Mouse (Mus musculus) erythroblast, embryonic 14.5 days (primary cell): Measurements from ENCODE around the gene Mllt1. TPM values are rescaled to one million over a fixed set of nuclear protein-coding genes. Genes with fewer than 3 reads are reported as not detected.

Experiments
- H3K27me3 ChIP-seq: 2 replicates; pipeline ENCODE4 v1.6.1; 2012; ENCODE audit warnings: inconsistent platforms; ENCODE audit not compliant: control insufficient read depth
- H3K36me3 ChIP-seq: 2 replicates; pipeline ENCODE4 v1.6.1; 2012; ENCODE audit warnings: mild to moderate bottlenecking, inconsistent platforms; ENCODE audit not compliant: control insufficient read depth
- H3K4me1 ChIP-seq: 2 replicates; pipeline ENCODE4 v1.6.1; 2012; ENCODE audit warnings: inconsistent platforms; ENCODE audit not compliant: control insufficient read depth
- H3K4me3 ChIP-seq: replicated peaks from 2 replicates; pipeline ENCODE3; 2012; ENCODE audit warnings: moderate library complexity, mild to moderate bottlenecking, inconsistent platforms
- H3K9me3 ChIP-seq: 2 replicates; pipeline ENCODE4 v1.6.1; 2012; ENCODE audit warnings: low read length, inconsistent platforms, mixed read lengths; ENCODE audit not compliant: control insufficient read depth
- GATA1 ChIP-seq: IDR thresholded peaks from 2 replicates; pipeline ENCODE4 v1.6.1; 2012; ENCODE audit warnings: low read length, inconsistent platforms, mixed read lengths
- TAL1 ChIP-seq: IDR thresholded peaks from 3 replicates; pipeline ENCODE4 v1.6.1; 2012; ENCODE audit warnings: low read length, inconsistent platforms, mixed read lengths
- polyA plus RNA-seq: library from polyadenylated mRNA; stranded (reverse); fragments of >175 nt; gene quantifications from 2 replicates; pipeline ENCODE4 v1.2.3, GENCODE M21; 2012

The Mllt1 gene
- polyA plus RNA-seq, 1 experiment, result 5.8 TPM

- no peaks in the 10 kb centered on the region for H3K27me3 ChIP-seq
- H3K4me1 ChIP-seq, result no peaks in the 10 kb centered on the region
- TF ChIP-seq TAL1, result no peak
- TF ChIP-seq GATA1, result no peak
- no peaks in the 10 kb centered on the region for H3K9me3 ChIP-seq
- H3K36me3 ChIP-seq, result peaks cover 100% of the 10 kb centered on the region
- no peak overlapping the region for H3K4me3 ChIP-seq
Measured at GRCm38 (mm10) chr17:56897630-56898195, 37.5 kb downstream of the Mllt1 start.

DNA sequence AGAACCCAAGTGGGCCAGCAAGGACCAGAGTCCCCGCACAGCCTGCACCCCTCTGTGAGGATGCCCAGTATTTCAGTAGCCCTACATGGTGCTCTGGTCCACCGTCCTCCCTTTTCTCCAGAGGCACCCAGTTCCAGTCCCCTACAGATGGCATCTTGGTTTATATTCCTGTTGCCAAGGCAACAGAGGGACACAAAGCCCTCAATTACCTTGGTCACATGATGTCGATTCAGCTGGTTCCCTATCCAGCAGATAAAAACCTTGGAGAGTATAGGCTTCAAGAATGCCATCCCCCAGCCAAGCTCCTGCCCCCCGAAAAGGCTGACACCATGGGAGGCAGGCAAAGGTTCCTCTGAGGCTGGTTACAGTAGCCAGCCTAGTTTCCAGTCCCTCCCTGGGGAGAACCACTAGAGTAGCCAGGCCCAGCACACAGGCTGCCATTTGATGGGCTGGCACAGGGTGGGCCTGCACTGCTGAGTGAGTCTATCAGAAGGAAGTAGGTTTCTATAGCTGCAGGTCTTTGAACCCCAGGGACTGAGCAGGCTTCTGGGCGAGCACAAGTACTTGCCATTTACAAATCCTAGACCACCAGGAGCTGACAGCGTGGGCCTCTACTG is 38.6 kb downstream of the Mllt1 start:
- Histone ChIP-seq H3K4me3 (no peak overlapping the region), H3K4me1 (no peaks in the 10 kb centered on the region), H3K36me3 (peaks cover 100% of the 10 kb centered on the region), H3K27me3 (no peaks in the 10 kb centered on the region), H3K9me3 (no peaks in the 10 kb centered on the region)
- TF ChIP-seq TAL1 (no peak), GATA1 (no peak)

- H3K27me3 ChIP-seq, result no peaks in the 10 kb centered on the region
- no peaks in the 10 kb centered on the region for H3K9me3 ChIP-seq
- TF ChIP-seq GATA1, result no peak
- TF ChIP-seq TAL1, result no peak
- no peak overlapping the region for H3K4me3 ChIP-seq
- peaks cover 94% of the 10 kb centered on the region for H3K36me3 ChIP-seq
- no peaks in the 10 kb centered on the region for H3K4me1 ChIP-seq
Measured at GRCm38 (mm10) chr17:56895368-56895918, 39.8 kb downstream of the Mllt1 start.

DNA sequence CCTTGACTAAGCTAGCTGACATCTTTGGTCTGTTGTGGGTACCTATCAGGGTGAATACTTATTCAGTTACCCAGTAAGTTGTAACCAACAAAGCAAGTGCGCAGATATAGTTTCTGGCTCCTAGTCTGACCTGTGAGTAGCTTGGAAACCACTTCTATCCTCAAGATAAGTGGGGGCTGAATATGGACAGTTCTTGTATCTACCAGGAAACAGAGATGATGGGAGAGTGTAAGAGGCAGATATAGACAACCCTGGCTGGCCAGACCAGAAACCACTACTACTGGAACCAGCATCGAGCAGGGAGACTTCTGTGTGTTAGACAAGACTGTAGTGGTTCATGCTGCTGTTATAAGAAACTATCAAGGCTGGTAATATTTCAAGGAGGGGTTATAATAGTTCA is 45.2 kb downstream of the Mllt1 start:
- Histone ChIP-seq H3K4me3 (no peak overlapping the region), H3K4me1 (no peaks in the 10 kb centered on the region), H3K9me3 (peaks cover 5% of the 10 kb centered on the region; the same call in 1 of the 2 replicates), H3K36me3 (peaks cover 41% of the 10 kb centered on the region), H3K27me3 (no peaks in the 10 kb centered on the region)
- TF ChIP-seq GATA1, result no peak
- TF ChIP-seq TAL1, result no peak

DNA sequence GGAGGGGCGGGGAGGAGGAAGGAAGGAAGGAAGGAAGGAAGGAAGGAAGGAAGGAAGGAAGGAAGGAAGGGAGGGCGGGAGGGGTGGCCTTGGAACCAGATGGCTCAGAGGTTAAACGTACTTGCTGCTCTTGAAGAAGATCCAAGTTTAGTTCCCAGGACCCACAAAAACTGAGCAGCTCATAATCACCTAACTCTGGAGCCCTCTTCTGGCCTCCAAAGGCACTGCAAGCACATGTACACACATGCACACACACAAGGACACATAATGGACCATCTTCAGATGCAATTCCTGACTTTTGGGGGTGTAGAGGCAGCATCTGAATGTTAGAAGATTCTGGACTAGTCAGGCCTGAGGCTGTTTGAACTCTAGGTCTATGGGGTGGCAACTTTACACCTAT is 47.2 kb downstream of the Mllt1 start:
- peaks cover 21% of the 10 kb centered on the region for H3K36me3 ChIP-seq

GRCm38 (mm10) chr17:56884809-56885208 is 50.4 kb downstream of the Mllt1 start:
- no peak overlapping the region for H3K4me3 ChIP-seq
- peaks cover 5% of the 10 kb centered on the region; the same call in 1 of the 2 replicates for H3K27me3 ChIP-seq
- peaks cover 5% of the 10 kb centered on the region for H3K4me1 ChIP-seq
- TF ChIP-seq TAL1 (no peak), GATA1 (no peak)
- peaks cover 5% of the 10 kb centered on the region; the same call in 1 of the 2 replicates for H3K9me3 ChIP-seq
- H3K36me3 ChIP-seq, result no peaks in the 10 kb centered on the region

More for the DNA sequence above, 47.2 kb downstream of the Mllt1 start:
- Histone ChIP-seq H3K4me1 (peaks cover 5% of the 10 kb centered on the region), H3K9me3 (peaks cover 5% of the 10 kb centered on the region; the same call in 1 of the 2 replicates), H3K27me3 (peaks cover 4% of the 10 kb centered on the region; the same call in 1 of the 2 replicates), H3K4me3 (no peak overlapping the region)
- TF ChIP-seq TAL1, result no peak
- no peak for TF ChIP-seq GATA1

DNA sequence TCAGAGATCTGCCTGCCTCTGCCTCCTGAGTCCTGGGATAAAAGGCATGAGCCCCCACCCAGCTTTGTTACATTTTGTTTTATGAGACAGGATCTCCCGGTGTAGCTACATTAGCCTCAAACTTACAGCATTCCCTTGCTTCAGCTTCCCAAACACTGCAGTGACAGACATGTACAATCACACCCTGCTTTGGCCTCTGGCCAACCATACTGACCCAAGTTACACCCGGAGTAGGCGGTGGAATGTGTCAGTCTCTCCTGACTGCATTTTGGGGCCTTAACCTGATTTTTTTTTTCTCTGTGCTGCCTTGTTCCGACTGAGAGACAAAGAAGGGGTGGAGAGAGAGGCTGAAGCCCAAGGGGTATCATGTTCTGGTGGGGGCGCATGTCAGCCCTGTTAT is 50.9 kb downstream of the Mllt1 start:
- Histone ChIP-seq H3K27me3 (peaks cover 5% of the 10 kb centered on the region; the same call in 1 of the 2 replicates), H3K36me3 (no peaks in the 10 kb centered on the region), H3K4me3 (no peak overlapping the region), H3K9me3 (peaks cover 5% of the 10 kb centered on the region; the same call in 1 of the 2 replicates), H3K4me1 (peaks cover 5% of the 10 kb centered on the region)
- no peak for TF ChIP-seq TAL1
- no peak for TF ChIP-seq GATA1

GRCm38 (mm10) chr17:56883612-56884011 is 51.6 kb downstream of the Mllt1 start:
- TF ChIP-seq TAL1, result no peak
- no peak for TF ChIP-seq GATA1
- Histone ChIP-seq H3K9me3 (peaks cover 5% of the 10 kb centered on the region; the same call in 1 of the 2 replicates), H3K4me3 (no peak overlapping the region), H3K36me3 (no peaks in the 10 kb centered on the region), H3K4me1 (peaks cover 5% of the 10 kb centered on the region), H3K27me3 (peaks cover 5% of the 10 kb centered on the region; the same call in 1 of the 2 replicates)

DNA sequence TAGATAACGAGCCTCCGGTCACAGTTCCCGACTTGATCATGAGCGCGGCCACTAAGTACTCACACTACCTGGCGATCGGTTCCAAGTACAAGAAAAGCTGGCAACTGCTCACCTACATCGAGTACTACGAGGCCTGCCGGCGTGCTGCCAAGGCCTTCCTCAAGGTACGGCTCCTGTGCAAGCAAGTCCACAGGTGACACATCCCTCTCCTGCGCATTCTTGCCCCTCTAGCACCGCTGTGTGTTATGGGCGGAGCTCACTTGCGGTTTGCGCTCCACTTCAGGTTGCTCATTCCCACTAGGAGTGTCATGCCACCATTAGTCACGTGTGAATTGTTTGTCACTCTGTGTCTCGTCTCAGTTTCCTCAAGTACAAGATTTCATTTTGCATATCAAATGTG is 57.8 kb downstream of the Mllt1 start:
- TF ChIP-seq GATA1 (no peak), TAL1 (no peak)
- H3K36me3 ChIP-seq, result no peaks in the 10 kb centered on the region
- no peak overlapping the region for H3K4me3 ChIP-seq
- H3K4me1 ChIP-seq, result no peaks in the 10 kb centered on the region
- H3K9me3 ChIP-seq, result no peaks in the 10 kb centered on the region
- H3K27me3 ChIP-seq, result no peaks in the 10 kb centered on the region; the same call in 1 of the 2 replicates
